Mouse (Mus musculus) MEL (cell line): Measurements from ENCODE around the gene Gatad2b. TPM values are rescaled to one million over a fixed set of nuclear protein-coding genes. Genes with fewer than 3 reads are reported as not detected.

ENCODE experiments used
- DNase-seq: peaks from one replicate; pipeline ENCODE4 v3.0.0; 2011; ENCODE audit warnings: low read depth, low spot score
- H3K27ac ChIP-seq: 2 replicates; pipeline ENCODE4 v1.5.1; 2012; ENCODE audit warnings: low read depth, mild to moderate bottlenecking, control low read depth, low read length, moderate library complexity; ENCODE audit not compliant: control insufficient read depth
- H3K27me3 ChIP-seq, 2 experiments: fragments of 150-350 bp in 1 of 2; sonication (generic) in 1 of 2; 2 replicates each; pipeline ENCODE4 v1.6.1; 2012; ENCODE audit warnings: low read length in 2 of 2, mild to moderate bottlenecking in 2 of 2, improper control_type of control experiment in 1 of 2, moderate library complexity in 1 of 2; ENCODE audit not compliant: insufficient read depth in 2 of 2, control insufficient read depth in 1 of 2
- H3K36me3 ChIP-seq, 2 experiments: 2 replicates each; pipeline ENCODE4 v1.6.1; 2012 to 2014; ENCODE audit warnings: low read length in 2 of 2, improper control_type of control experiment in 1 of 2, inconsistent platforms in 1 of 2, mild to moderate bottlenecking in 1 of 2; ENCODE audit not compliant: insufficient read depth in 2 of 2, control insufficient read depth in 1 of 2
- H3K4me1 ChIP-seq, 2 experiments: fragments of 150-350 bp in 1 of 2; sonication (generic) in 1 of 2; 2 replicates each; pipeline ENCODE4 v1.6.1; 2012; ENCODE audit warnings: low read length in 2 of 2, improper control_type of control experiment in 1 of 2, mild to moderate bottlenecking in 1 of 2; ENCODE audit not compliant: insufficient read depth in 2 of 2, control insufficient read depth in 1 of 2
- H3K4me3 ChIP-seq, 2 experiments: fragments of 150-350 bp in 1 of 2; sonication (generic) in 1 of 2; 2 replicates each; pipeline ENCODE4 v1.5.1; 2012; ENCODE audit warnings: low read depth in 2 of 2, low read length in 2 of 2, mild to moderate bottlenecking in 2 of 2, moderate library complexity in 2 of 2, control low read depth in 1 of 2, improper control_type of control experiment in 1 of 2; ENCODE audit not compliant: control insufficient read depth in 1 of 2, insufficient read depth in 1 of 2
- H3K79me2 ChIP-seq: 2 replicates; pipeline ENCODE4 v1.6.1; 2012; ENCODE audit warnings: mild to moderate bottlenecking, low read length, moderate library complexity; ENCODE audit not compliant: control insufficient read depth, poor library complexity, insufficient read depth
- H3K9ac ChIP-seq: 2 replicates; pipeline ENCODE4 v1.6.1; 2012; ENCODE audit warnings: low read depth, mild to moderate bottlenecking, control low read depth, low read length, moderate library complexity; ENCODE audit not compliant: control insufficient read depth, poor library complexity, severe bottlenecking
- H3K9me3 ChIP-seq: fragments of 150-350 bp; sonication (generic); replicated peaks from 2 replicates; pipeline ENCODE4 v1.6.1; 2012; ENCODE audit warnings: mild to moderate bottlenecking, low read length, improper control_type of control experiment, moderate library complexity; ENCODE audit not compliant: insufficient read depth
- BHLHE40 ChIP-seq: IDR thresholded peaks from 2 replicates; pipeline ENCODE4 v1.6.1; 2012; ENCODE audit warnings: low read depth, mild to moderate bottlenecking, inconsistent platforms, low read length, improper control_type of control experiment, borderline replicate concordance
- CHD1 ChIP-seq: IDR thresholded peaks from 2 replicates; pipeline ENCODE4 v1.6.1; 2012; ENCODE audit warnings: low read depth, mild to moderate bottlenecking, inconsistent platforms, low read length, improper control_type of control experiment
- CHD2 ChIP-seq: IDR thresholded peaks from 2 replicates; pipeline ENCODE4 v1.6.1; 2011; ENCODE audit warnings: low read length, improper control_type of control experiment
- CTCF ChIP-seq, 3 experiments: IDR thresholded peaks in 2 of 3; conservative IDR thresholded peaks in 1 of 3; 2 replicates each; pipeline ENCODE4 v1.5.1; 2011 to 2012; ENCODE audit warnings: low read length in 3 of 3, low read depth in 2 of 3, mild to moderate bottlenecking in 2 of 3, improper control_type of control experiment in 1 of 3, inconsistent platforms in 1 of 3, mixed read lengths in 1 of 3, moderate library complexity in 1 of 3; ENCODE audit not compliant: control insufficient read depth in 1 of 3, insufficient read depth in 1 of 3, poor library complexity in 1 of 3, severe bottlenecking in 1 of 3
- E2F4 ChIP-seq: IDR thresholded peaks from 2 replicates; pipeline ENCODE4 v1.6.1; 2011; ENCODE audit warnings: low read depth, low read length, improper control_type of control experiment, borderline replicate concordance
- ELF1 ChIP-seq: IDR thresholded peaks from 2 replicates; pipeline ENCODE4 v1.6.1; 2014; ENCODE audit warnings: low read depth, mild to moderate bottlenecking, inconsistent platforms, low read length, improper control_type of control experiment, moderate library complexity
- EP300 ChIP-seq, 2 experiments: IDR thresholded peaks; 2 replicates each; pipeline ENCODE4 v1.6.1; 2011; ENCODE audit warnings: improper control_type of control experiment in 2 of 2, low read length in 2 of 2, low read depth in 1 of 2, mild to moderate bottlenecking in 1 of 2
- ETS1 ChIP-seq: IDR thresholded peaks from 2 replicates; pipeline ENCODE4 v1.6.1; 2012; ENCODE audit warnings: low read depth, mild to moderate bottlenecking, inconsistent platforms, low read length, improper control_type of control experiment, moderate library complexity
- GABPA ChIP-seq: IDR thresholded peaks from 2 replicates; pipeline ENCODE4 v1.6.1; 2012; ENCODE audit warnings: low read depth, mild to moderate bottlenecking, inconsistent platforms, low read length, improper control_type of control experiment, moderate library complexity
- GATA1 ChIP-seq: IDR thresholded peaks from 2 replicates; pipeline ENCODE4 v1.6.1; 2011; ENCODE audit warnings: low read depth, low read length, improper control_type of control experiment
- HCFC1 ChIP-seq: IDR thresholded peaks from 2 replicates; pipeline ENCODE4 v1.6.1; 2012; ENCODE audit warnings: low read depth, mild to moderate bottlenecking, inconsistent platforms, low read length, improper control_type of control experiment, moderate library complexity
- JUND ChIP-seq: IDR thresholded peaks from 2 replicates; pipeline ENCODE4 v1.6.1; 2011; ENCODE audit warnings: low read depth, mild to moderate bottlenecking, improper control_type of control experiment, low read length
- KAT2A ChIP-seq: conservative IDR thresholded peaks from 2 replicates; pipeline ENCODE4 v1.6.1; 2012; ENCODE audit warnings: low read depth, low read length, improper control_type of control experiment, inconsistent platforms
- MAFK ChIP-seq: IDR thresholded peaks from 2 replicates; pipeline ENCODE4 v1.6.1; 2011; ENCODE audit warnings: low read depth, mild to moderate bottlenecking, low read length, improper control_type of control experiment, borderline replicate concordance
- MAX ChIP-seq: IDR thresholded peaks from 2 replicates; pipeline ENCODE4 v1.6.1; 2011; ENCODE audit warnings: low read length, improper control_type of control experiment
- MAZ ChIP-seq: IDR thresholded peaks from 2 replicates; pipeline ENCODE4 v1.6.1; 2012; ENCODE audit warnings: low read depth, mild to moderate bottlenecking, inconsistent platforms, low read length, improper control_type of control experiment
- MEF2A ChIP-seq: IDR thresholded peaks from 2 replicates; pipeline ENCODE4 v1.6.1; 2014; ENCODE audit warnings: low read depth, mild to moderate bottlenecking, inconsistent platforms, low read length, improper control_type of control experiment; ENCODE audit not compliant: poor library complexity, insufficient replicate concordance, severe bottlenecking; ENCODE audit errors: extremely low read depth
- MYB ChIP-seq: IDR thresholded peaks from 2 replicates; pipeline ENCODE4 v1.6.1; 2011; ENCODE audit warnings: mild to moderate bottlenecking, low read depth, low read length, improper control_type of control experiment
- MYC ChIP-seq: IDR thresholded peaks from 2 replicates; pipeline ENCODE4 v1.6.1; 2011; ENCODE audit warnings: low read depth, mild to moderate bottlenecking, low read length, improper control_type of control experiment, moderate library complexity
- NRF1 ChIP-seq: IDR thresholded peaks from 2 replicates; pipeline ENCODE4 v1.6.1; 2014; ENCODE audit warnings: low read depth, mild to moderate bottlenecking, inconsistent platforms, low read length, improper control_type of control experiment, moderate library complexity; ENCODE audit not compliant: poor library complexity, insufficient read depth, severe bottlenecking
- POLR2A ChIP-seq, 2 experiments: IDR thresholded peaks; 2 replicates each; pipeline ENCODE4 v1.6.1; 2011 to 2012; ENCODE audit warnings: low read length in 2 of 2, mild to moderate bottlenecking in 2 of 2, control low read depth in 1 of 2, improper control_type of control experiment in 1 of 2, low read depth in 1 of 2, moderate library complexity in 1 of 2; ENCODE audit not compliant: control insufficient read depth in 1 of 2, insufficient read depth in 1 of 2, poor library complexity in 1 of 2
- POLR2AphosphoS5 ChIP-seq: IDR thresholded peaks from 2 replicates; pipeline ENCODE4 v1.6.1; 2012; ENCODE audit warnings: low read depth, borderline replicate concordance, mild to moderate bottlenecking, inconsistent platforms, low read length, moderate library complexity, mixed read lengths
- RAD21 ChIP-seq: IDR thresholded peaks from 2 replicates; pipeline ENCODE4 v1.6.1; 2011; ENCODE audit warnings: mild to moderate bottlenecking, low read depth, low read length, improper control_type of control experiment
- RCOR1 ChIP-seq: IDR thresholded peaks from 2 replicates; pipeline ENCODE4 v1.6.1; 2012; ENCODE audit warnings: low read depth, mild to moderate bottlenecking, inconsistent platforms, low read length, improper control_type of control experiment
- SIN3A ChIP-seq: IDR thresholded peaks from 2 replicates; pipeline ENCODE4 v1.6.1; 2012; ENCODE audit warnings: low read length, improper control_type of control experiment, inconsistent platforms
- SMC3 ChIP-seq: IDR thresholded peaks from 2 replicates; pipeline ENCODE4 v1.6.1; 2011; ENCODE audit warnings: low read depth, low read length, improper control_type of control experiment
- TBP ChIP-seq: IDR thresholded peaks from 2 replicates; pipeline ENCODE4 v1.8.0; 2011; ENCODE audit warnings: low read depth, low read length, improper control_type of control experiment
- TCF12 ChIP-seq: IDR thresholded peaks from 2 replicates; pipeline ENCODE4 v1.6.1; 2014; ENCODE audit warnings: low read depth, mild to moderate bottlenecking, inconsistent platforms, low read length, improper control_type of control experiment, moderate library complexity
- UBTF ChIP-seq: IDR thresholded peaks from 2 replicates; pipeline ENCODE4 v1.6.1; 2012; ENCODE audit warnings: low read depth, mild to moderate bottlenecking, inconsistent platforms, low read length, improper control_type of control experiment, moderate library complexity, borderline replicate concordance; ENCODE audit not compliant: insufficient read depth
- USF1 ChIP-seq: IDR thresholded peaks from 2 replicates; pipeline ENCODE4 v1.6.1; 2014; ENCODE audit warnings: low read depth, mild to moderate bottlenecking, inconsistent platforms, low read length, improper control_type of control experiment, moderate library complexity
- USF2 ChIP-seq, 2 experiments: IDR thresholded peaks; 2 replicates each; pipeline ENCODE4 v1.6.1; 2011 to 2012; ENCODE audit warnings: improper control_type of control experiment in 2 of 2, low read length in 2 of 2, borderline replicate concordance in 1 of 2, inconsistent platforms in 1 of 2, low read depth in 1 of 2, mild to moderate bottlenecking in 1 of 2; ENCODE audit not compliant: insufficient read depth in 1 of 2
- ZC3H11A ChIP-seq: IDR thresholded peaks from 2 replicates; pipeline ENCODE4 v1.6.1; 2012; ENCODE audit warnings: low read depth, mild to moderate bottlenecking, inconsistent platforms, low read length, improper control_type of control experiment
- ZKSCAN1 ChIP-seq: IDR thresholded peaks from 2 replicates; pipeline ENCODE4 v1.6.1; 2012; ENCODE audit warnings: low read depth, mild to moderate bottlenecking, inconsistent platforms, low read length, improper control_type of control experiment, moderate library complexity
- polyA plus RNA-seq, 2 experiments: library from polyadenylated mRNA; stranded (reverse) in 1 of 2; unstranded in 1 of 2; fragments of >175 nt in 1 of 2; fragments of >200 nt in 1 of 2; gene quantifications; 2 replicates each; pipeline versions ENCODE4 v1.2.1 to v1.2.4; 2012; ENCODE audit warnings: low replicate concordance in 2 of 2, low read depth in 1 of 2; ENCODE audit not compliant: insufficient read length in 2 of 2, insufficient read depth in 1 of 2, missing spikeins in 1 of 2
- total RNA-seq: library from RNA; depleted of rRNA; stranded (reverse); fragments of 300-350 nt; gene quantifications from 2 replicates; pipeline ENCODE4 v1.2.3, GENCODE M21; 2012; rRNA removed

Gene Gatad2b
- total RNA-seq (9.1 and 12.3 TPM in 2 replicates), polyA plus RNA-seq (10 to 100 TPM in 1 of 2 experiments, not detected in 1; 37.6 TPM)

DNA sequence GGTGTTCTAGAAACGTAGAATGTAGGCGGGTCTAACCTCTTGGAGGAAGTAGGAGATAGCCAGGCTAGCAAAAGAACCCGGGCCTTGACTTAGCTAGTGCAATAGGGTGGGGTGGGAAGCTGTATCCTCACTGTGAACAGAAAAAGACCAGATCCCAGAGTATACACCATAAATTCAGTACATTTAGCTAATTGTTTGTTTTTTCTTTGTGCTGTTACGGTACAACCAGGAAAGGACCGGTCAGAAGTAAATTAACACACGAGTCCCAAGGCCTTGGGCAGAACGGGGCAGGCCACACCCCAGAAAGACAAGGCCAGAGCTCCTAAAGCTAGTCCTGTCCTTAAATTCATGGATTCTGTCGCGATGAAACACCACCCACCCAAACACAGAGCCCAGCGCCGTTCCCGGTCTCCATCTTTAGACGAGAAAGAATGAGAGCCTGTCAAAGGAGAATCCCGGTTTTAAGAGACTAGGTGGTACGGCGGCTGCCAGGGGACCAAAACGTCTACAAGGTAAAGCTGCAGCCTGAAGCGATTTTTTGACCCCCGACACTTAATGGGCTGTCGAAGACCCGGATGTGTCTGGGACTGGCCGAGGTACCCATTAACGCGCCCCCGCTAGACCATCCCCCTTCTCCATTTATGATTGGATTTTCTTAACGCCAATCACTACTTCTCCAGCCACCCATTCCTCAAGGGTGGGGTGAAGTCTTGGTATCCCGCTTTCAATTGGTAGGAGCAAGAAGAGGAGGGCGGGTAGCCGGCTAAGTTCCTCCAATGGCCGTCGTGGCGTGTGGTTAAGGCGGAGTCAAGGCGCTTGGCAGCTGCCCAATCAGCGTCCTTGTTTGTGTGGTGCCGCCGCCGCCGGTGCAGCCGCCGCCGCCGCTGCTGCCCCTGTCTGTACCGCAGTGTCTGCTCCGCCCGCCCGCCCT, at the start of gene Gatad2b:
Gene Gatad2b, plus strand, starts transcription at position 834 of the 931 bp plus-strand sequence.
- Histone ChIP-seq H3K36me3 (peaks cover 0 to 37% of the 10 kb centered on the region in 2 experiments; a peak in 2 of 4 replicates), H3K27ac (peak within 1 kb of the TSS; percentile 97), H3K9ac (peak within 1 kb of the TSS; percentile 99), H3K79me2 (peaks cover 45% of the 10 kb centered on the region), H3K27me3 (no peaks in the 10 kb centered on the region), H3K4me1 (peaks cover 14 to 15% of the 10 kb centered on the region in 2 experiments), H3K4me3 (peak within 1 kb of the TSS; percentile 99), H3K9me3 (no peaks in the 10 kb centered on the region)
- peak; percentile 100 for DNase-seq
- TF ChIP-seq MYC (peak; percentile 74; the same call in 1 of the 2 replicates), POLR2AphosphoS5 (peak; percentile 74; the same call in 1 of the 2 replicates), CHD2 (peak; percentile 94), RAD21 (no peak), KAT2A (peak; percentile 83), RCOR1 (no peak), HCFC1 (peak; percentile 92), TCF12 (peak; percentile 66), POLR2A (IDR thresholded peaks at IDR 0.05; ENCODE audit: control insufficient read depth in 1 of 2, insufficient read depth in 1 of 2, low read depth in 1 of 2, low read length in 2 of 2, poor library complexity in 1 of 2) (peak; percentile 64 to 96), TBP (peak; percentile 93), CHD1 (no peak; the same call in 1 of the 2 replicates), ELF1 (peak; percentile 79), MYB (no peak), MEF2A (no peak), ZKSCAN1 (no peak), MAFK (no peak), ETS1 (peak; percentile 54), JUND (no peak), MAX (0 out of 2 replicates have a peak, but pooled peaks have one; percentile 45), USF2 (IDR thresholded peaks at IDR 0.05; ENCODE audit: borderline replicate concordance in 1 of 2, insufficient read depth in 1 of 2, low read depth in 1 of 2, low read length in 2 of 2) (no peak), NRF1 (0 out of 2 replicates have a peak, but pooled peaks have one; percentile 33), SMC3 (no peak), GABPA (no peak), ZC3H11A (no peak), EP300 (IDR thresholded peaks at IDR 0.05; ENCODE audit: low read depth in 1 of 2, low read length in 2 of 2) (no peak), CTCF (IDR thresholded peaks at IDR 0.05 in 2 of 3, conservative IDR thresholded peaks at IDR 0.05 in 1 of 3; ENCODE audit: control insufficient read depth in 1 of 3, insufficient read depth in 1 of 3, low read depth in 2 of 3, low read length in 3 of 3, poor library complexity in 1 of 3, severe bottlenecking in 1 of 3) (0 out of 6 replicates have a peak, but pooled peaks of 1 of the 3 experiments have one; percentile 5), BHLHE40 (no peak), MAZ (peak; percentile 89), GATA1 (no peak), E2F4 (peak; percentile 35; the same call in 1 of the 2 replicates), USF1 (0 out of 2 replicates have a peak, but pooled peaks have one; percentile 31), UBTF (no peak), SIN3A (peak; percentile 94)
